Mouse (Mus musculus): Measurements from ENCODE around the gene Cdk1.

DNA sequence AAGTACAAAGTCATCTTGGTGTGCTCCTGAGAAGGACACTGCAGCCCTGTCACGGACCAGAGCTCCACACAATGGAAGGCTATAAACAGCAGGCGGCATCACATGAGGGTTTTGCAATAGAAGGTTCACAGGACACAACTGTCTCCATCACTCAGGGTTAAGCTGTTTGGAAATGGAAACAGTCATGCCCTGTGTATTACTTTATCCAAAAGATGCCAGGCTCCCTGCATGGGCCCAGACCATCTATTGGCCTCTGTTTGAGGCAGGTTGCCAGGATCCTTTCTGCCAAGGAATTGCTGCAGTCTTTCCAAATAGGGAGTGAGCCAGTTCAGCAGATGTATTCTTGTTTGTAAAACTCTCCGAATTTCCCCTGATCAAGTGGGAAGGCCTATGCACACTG, 26.3 kb downstream of the Cdk1 start:
- peak; percentile 13; the same call in 1 of the 2 replicates for TF ChIP-seq CTCF (IDR thresholded peaks at IDR 0.05; ENCODE audit: low read depth)
- TF ChIP-seq EP300 (optimal IDR thresholded peaks at IDR 0.05) = no peak

All from stomach, postnatal 0 days (tissue).